Mouse (Mus musculus): ENCODE data around the gene Raly. TPM values are rescaled to one million over a fixed set of nuclear protein-coding genes. Genes with fewer than 3 reads are reported as not detected.

Gene Raly
- 41.3 and 52.4 TPM in 2 replicates for polyA plus RNA-seq (2015; fragmentation: Nextera tagmentation; extraction: Ambion mirVana)

DNA sequence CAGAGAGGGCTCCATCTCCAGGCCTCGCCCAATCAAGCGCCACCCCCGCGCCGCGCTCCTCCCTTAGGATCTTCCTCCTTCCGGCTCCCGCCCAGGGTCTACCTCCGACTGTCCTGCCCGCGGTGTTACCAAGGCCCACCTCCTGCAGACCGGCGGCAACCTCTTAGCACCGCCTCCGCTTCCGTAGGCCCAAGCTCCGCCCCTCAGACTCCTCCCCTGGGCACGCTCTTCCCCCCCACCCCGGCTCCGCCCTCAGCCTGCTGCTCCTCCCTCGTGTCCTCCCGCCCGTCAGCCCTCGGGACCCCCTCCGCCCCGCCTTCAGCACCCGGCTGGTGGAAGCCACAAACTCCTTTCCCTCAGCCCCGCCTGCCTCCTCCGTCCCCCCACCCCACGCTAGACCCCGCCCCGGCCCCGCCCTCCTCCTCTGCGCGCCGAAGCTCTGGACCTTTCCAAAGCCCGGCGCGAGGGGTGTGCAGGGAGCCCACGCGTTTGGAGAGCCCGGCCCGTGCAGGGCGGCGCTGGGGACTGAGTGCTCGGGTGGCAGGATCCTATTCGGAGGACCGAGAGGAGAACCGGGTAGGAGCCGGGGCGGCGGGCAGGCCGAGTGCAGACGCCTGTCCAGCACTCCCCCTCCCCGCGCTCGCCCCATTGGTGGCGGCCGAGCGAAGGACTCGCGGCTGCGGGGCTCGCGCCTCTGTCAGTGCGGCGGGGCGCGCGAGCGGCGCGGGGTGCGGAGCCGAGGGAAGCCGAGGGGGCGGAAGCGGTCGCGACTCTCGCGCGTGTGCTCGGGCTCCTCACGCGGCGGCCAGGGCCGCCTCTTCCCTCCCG is at the start of gene Raly, which contains the start of gene a:
TSS of gene Raly (plus strand) at position 441 of the 828 bp plus-strand sequence.
TSS of gene a (plus strand) at position 747 of the 828 bp plus-strand sequence.

DNA sequence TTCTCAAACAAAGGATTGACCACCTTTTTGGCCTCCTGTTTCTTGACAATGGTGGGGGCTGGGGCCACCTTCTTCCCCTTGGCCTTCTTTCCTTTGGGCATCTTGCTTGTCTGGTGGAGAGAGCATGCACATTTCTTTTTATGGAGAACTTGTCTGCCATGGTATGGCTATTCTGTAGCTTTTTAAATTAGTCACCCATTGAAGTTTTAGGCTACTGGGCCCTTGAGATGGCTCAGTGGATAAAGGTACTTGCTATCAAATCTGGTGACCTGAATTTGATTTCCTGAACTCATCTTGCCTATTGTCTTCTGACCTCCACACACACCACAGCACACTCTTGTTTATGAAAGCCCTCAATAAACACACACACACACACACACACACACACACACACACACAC is 21.0 kb upstream of the Raly start, which contains the start of gene Gm14214:
TSS of gene Gm14214 (minus strand) at position 101 of the 400 bp plus-strand sequence.

DNA sequence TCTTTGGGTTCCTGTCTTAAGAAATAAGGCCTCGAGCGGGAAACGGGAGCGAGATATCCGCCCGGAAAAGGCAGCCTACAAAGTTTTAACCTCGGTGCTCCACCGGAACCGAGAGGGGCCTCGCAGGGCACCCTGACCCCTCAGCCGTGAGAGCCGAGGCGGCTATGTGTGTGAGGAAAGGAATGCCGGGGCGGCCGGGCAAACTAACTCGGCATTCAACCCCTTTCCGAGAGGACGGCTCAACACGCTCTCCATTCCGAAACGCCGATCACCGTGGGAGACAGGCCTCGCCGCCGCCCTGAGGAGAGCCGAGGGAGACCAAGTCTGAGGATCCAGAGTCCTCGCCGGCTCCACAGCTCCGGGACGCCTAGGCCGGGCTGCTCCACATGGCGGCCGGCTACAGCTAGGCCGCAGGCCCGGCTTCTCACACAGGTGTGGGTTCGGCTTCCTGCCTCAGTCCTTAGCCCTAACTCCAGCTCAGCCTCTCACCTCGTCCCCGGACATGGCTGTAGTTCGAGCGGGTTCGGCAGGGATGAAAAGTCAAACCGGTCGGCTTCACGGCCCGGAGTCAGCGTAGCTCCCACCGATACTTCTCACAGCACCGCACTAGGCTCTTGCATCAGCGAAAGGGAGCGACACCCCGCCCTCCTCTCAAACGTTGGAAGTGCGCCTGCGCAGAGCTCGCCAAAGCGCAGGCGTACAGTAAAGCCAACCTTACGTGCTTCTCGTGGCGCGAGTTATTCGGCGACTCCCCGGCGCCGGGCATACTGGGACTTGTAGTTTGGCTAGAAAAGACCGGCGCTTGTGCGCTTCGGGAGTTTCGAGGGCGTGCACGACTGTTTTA is 101.5 kb downstream of the Raly start, which contains the start of gene Eif2s2:
TSS of gene Eif2s2 (minus strand) at position 735 of the 844 bp plus-strand sequence.

Other genes with a start within 250 kb of the Raly start
- 1.1 and 1.3 TPM in 2 replicates for gene 1700003F12Rik, start 244.0 kb upstream of the Raly start, polyA plus RNA-seq (2015; fragmentation: Nextera tagmentation; extraction: Ambion mirVana)
- not detected in 2 replicates for gene Actl10, start 239.3 kb upstream of the Raly start, polyA plus RNA-seq (2015; fragmentation: Nextera tagmentation; extraction: Ambion mirVana)
- gene Necab3, start 232.2 kb upstream of the Raly start, polyA plus RNA-seq (2015; fragmentation: Nextera tagmentation; extraction: Ambion mirVana), result 0.49 and 0.59 TPM in 2 replicates
- gene E2f1, start 221.2 kb upstream of the Raly start, polyA plus RNA-seq (2015; fragmentation: Nextera tagmentation; extraction: Ambion mirVana), result 7.3 and 9.6 TPM in 2 replicates
- gene Pxmp4, start 187.4 kb upstream of the Raly start, polyA plus RNA-seq (2015; fragmentation: Nextera tagmentation; extraction: Ambion mirVana), result 46.1 and 47.0 TPM in 2 replicates
- gene Zfp341, start 177.8 kb upstream of the Raly start, polyA plus RNA-seq (2015; fragmentation: Nextera tagmentation; extraction: Ambion mirVana), result 0.43 and 0.70 TPM in 2 replicates
- gene 4930519P11Rik, start 177.7 kb upstream of the Raly start, polyA plus RNA-seq (2015; fragmentation: Nextera tagmentation; extraction: Ambion mirVana), result 0.47 TPM in 1 of 2 replicates, not detected in the other
- 31.9 and 33.5 TPM in 2 replicates for gene Chmp4b, start 139.4 kb upstream of the Raly start, polyA plus RNA-seq (2015; fragmentation: Nextera tagmentation; extraction: Ambion mirVana)
- not detected in 2 replicates for gene Gm14214, start 21.1 kb upstream of the Raly start, polyA plus RNA-seq (2015; fragmentation: Nextera tagmentation; extraction: Ambion mirVana)
- gene a, start 306 bp downstream of the Raly start, polyA plus RNA-seq (2015; fragmentation: Nextera tagmentation; extraction: Ambion mirVana), result 0.41 TPM in 1 of 2 replicates, not detected in the other
- 98.0 and 120 TPM in 2 replicates for gene Eif2s2, start 101.8 kb downstream of the Raly start, polyA plus RNA-seq (2015; fragmentation: Nextera tagmentation; extraction: Ambion mirVana)
- 0.61 and 0.70 TPM in 2 replicates for gene Gm14226, start 227.2 kb downstream of the Raly start, polyA plus RNA-seq (2015; fragmentation: Nextera tagmentation; extraction: Ambion mirVana)